Mouse (Mus musculus): ENCODE data around the gene Bfsp2. TPM values are rescaled to one million over a fixed set of nuclear protein-coding genes. Genes with fewer than 3 reads are reported as not detected.

Bfsp2 gene
- polyA plus RNA-seq (2016; fragmentation: Nextera tagmentation; extraction: Ambion mirVana) = 0.59 and 0.79 TPM in 2 replicates

DNA sequence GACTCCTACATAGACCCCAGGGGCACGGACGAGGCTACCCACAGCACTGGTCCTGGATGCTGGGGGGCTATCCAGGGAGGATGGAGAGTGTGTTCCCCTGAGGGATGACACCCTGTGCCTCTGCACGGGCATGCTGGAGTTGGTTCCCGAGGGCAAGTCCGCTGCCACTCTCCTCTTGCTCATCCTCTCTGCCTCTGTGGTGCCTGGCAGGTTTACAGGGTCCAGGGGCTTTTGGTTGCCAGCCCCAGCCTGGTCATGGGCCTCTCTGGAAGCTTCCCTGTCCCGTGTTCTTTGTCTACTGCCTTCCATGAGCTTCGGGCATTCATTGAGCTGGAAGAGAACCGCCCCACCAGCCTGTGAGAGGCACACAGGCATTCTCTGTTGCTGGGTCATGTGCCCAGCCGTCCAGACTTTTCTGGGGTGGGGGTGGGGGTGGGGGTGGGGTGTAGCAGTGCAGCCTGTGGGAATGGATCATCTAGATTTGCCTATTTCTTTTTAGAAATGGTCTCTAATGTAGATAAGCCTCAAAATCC lies at the start of gene Bfsp2:
Gene Bfsp2, minus strand, starts transcription at position 377 of the 533 bp plus-strand sequence.
- Histone ChIP-seq H3K27ac (peak within 1 kb of the TSS; percentile 76), H3K36me3 (replicated peaks) (no peaks in the 10 kb centered on the region), H3K4me1 (peaks cover 30% of the 10 kb centered on the region), H3K4me3 (no peak within 1 kb of the TSS), H3K9me3 (no peaks in the 10 kb centered on the region), H3K27me3 (ENCODE audit: poor library complexity, severe bottlenecking) (no peaks in the 10 kb centered on the region; the same call in 1 of the 2 replicates)
- WGBS = 81% methylated on average over 9 of the region's 9 CpGs
- DNase-seq (ENCODE audit: extremely low spot score, low spot score) = no peak

DNA sequence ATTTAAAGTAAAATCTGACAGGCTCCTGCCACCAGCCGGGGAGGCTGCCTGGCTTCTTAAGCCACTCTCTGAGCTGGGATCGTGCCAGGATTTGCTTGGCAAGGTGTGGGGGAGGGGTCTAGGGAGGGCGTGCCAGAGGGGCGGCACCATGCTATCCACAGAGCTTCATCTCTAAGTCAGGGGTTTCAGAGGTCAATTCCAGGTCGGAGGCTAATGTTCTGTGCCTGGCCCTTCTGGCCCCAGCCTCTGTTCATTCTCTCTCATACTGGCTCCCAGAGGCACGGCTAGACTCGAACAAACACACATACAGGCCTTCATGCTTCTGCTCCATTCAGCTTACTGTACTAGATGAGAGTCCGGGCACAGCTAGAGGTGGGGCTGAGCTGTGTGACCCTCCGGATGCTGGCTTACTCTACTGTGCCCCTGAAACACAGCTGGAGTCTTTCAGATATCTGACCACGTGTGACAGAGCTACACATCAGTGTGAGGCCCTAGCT lies 44.9 kb upstream of the Bfsp2 start:
- peak overlapping the region; percentile 73 for H3K27ac ChIP-seq
- 21% methylated on average over 10 of the region's 10 CpGs for WGBS
- peak overlapping the region; percentile 14; the same call in 1 of the 2 replicates for H3K4me3 ChIP-seq
- H3K9me3 ChIP-seq = no peaks in the 10 kb centered on the region
- no peak for DNase-seq (ENCODE audit: extremely low spot score, low spot score)
- H3K27me3 ChIP-seq (ENCODE audit: poor library complexity, severe bottlenecking) = no peaks in the 10 kb centered on the region
- peaks cover 32% of the 10 kb centered on the region for H3K4me1 ChIP-seq
- H3K36me3 ChIP-seq (replicated peaks) = no peaks in the 10 kb centered on the region

DNA sequence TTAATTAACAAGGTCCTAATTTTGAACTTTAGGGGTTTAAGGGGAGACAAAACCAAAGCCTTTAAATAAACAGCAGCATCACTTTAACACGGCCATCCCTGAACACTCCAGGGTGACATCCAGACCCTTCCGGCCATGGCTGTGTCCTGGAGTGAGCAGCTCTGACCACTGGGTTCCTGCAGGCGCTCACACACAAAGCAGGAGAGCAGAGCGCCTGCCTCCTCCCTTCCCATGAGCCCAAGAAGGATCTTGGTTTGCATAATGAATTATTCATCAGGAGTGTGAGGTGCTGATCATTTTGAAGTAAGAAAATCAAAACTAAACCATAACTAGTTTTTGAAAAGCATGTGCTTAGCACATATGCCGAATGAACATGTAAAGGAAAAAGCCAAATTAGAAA lies 44.4 kb upstream of the Bfsp2 start:
- H3K4me3 ChIP-seq = no peak overlapping the region
- 27% methylated on average over 5 of the region's 5 CpGs for WGBS
- H3K27ac ChIP-seq = peak overlapping the region; percentile 62
- no peaks in the 10 kb centered on the region for H3K27me3 ChIP-seq (ENCODE audit: poor library complexity, severe bottlenecking)
- no peak for DNase-seq (ENCODE audit: extremely low spot score, low spot score)
- H3K4me1 ChIP-seq = peaks cover 32% of the 10 kb centered on the region
- no peaks in the 10 kb centered on the region for H3K9me3 ChIP-seq
- no peaks in the 10 kb centered on the region for H3K36me3 ChIP-seq (replicated peaks)

DNA sequence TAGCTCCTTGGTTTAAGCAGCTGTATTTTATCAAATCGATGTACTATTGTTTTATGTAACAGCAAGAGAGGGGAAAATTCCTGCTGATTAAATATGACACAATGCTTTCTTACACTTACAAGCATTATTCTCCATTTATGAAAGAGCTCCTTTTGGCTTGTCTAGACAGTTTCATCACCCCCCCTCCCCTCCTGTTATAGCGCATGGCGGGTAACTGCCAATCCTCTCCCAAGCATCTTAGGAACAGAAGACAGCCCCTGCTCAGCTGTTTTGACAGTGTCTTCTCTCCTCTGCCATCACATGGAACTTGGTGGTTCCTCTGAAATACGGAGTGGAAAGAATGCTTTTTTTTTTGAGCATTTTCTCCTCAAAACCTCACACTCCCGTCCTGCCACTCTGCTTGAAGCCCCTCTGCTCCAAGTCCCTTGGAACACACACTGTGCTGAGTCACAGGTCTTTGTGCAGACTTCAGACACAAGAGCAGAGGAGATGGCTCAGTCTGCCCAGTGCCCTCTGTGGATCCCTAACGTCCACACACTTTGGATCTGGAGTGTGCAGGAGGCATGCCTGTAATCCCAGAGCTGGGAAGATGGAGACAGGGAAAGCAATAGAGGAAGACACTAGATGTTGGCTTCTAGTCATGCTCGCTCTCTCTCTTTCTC lies 43.7 kb upstream of the Bfsp2 start:
- Histone ChIP-seq H3K36me3 (replicated peaks) (no peaks in the 10 kb centered on the region), H3K4me3 (no peak overlapping the region), H3K27ac (peak overlapping the region; percentile 62), H3K4me1 (peaks cover 32% of the 10 kb centered on the region), H3K9me3 (peaks cover 3% of the 10 kb centered on the region), H3K27me3 (ENCODE audit: poor library complexity, severe bottlenecking) (no peaks in the 10 kb centered on the region)
- no peak for DNase-seq (ENCODE audit: extremely low spot score, low spot score)
- 67% methylated on average over 7 of the region's 7 CpGs for WGBS

DNA sequence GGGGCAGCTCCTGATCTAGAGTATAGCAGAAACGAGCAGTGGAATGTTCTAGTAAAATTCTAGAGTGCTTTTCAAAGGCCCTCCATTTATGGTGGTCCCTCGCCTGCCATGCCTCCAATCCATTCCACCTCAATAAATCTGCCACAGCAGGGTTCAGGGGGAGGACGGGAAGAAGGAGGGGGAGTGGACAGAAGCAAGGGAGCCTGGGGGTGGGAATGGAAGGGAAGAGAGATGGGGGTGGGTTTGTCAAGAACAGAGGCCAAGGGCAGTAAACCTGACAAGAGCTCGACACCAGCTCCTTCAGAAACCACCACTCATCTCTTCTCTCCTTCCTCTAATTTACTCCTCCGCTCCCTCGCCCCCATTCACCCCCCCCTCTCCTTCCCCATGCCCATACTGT lies 42.8 kb upstream of the Bfsp2 start:
- Histone ChIP-seq H3K9me3 (peaks cover 4% of the 10 kb centered on the region), H3K36me3 (replicated peaks) (no peaks in the 10 kb centered on the region), H3K27ac (no peak overlapping the region), H3K4me3 (no peak overlapping the region), H3K27me3 (ENCODE audit: poor library complexity, severe bottlenecking) (no peaks in the 10 kb centered on the region), H3K4me1 (peaks cover 32% of the 10 kb centered on the region)
- WGBS = 79% methylated on average over 6 of the region's 6 CpGs
- no peak for DNase-seq (ENCODE audit: extremely low spot score, low spot score)

DNA sequence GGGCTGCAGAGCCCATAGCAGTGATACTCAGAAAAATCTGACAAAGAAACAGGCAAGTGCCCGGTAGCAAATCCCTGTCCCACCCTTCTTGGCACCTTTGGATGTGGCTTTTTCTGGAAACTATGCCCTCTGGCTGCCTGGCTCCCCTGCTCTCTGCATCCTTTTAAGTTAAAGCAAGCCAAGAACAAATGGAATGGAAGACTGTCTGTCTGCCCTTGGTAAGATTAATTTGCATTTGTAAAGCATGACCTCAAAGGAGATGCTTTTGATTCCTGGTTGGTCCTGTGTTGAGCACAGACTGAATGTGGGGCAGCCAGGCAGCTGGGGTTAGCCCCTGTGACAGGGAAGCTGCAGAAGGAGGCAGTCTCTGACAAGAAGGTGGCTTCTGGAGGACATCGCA lies 33.7 kb upstream of the Bfsp2 start:
- WGBS = 79% methylated on average over 2 of the region's 2 CpGs

DNA sequence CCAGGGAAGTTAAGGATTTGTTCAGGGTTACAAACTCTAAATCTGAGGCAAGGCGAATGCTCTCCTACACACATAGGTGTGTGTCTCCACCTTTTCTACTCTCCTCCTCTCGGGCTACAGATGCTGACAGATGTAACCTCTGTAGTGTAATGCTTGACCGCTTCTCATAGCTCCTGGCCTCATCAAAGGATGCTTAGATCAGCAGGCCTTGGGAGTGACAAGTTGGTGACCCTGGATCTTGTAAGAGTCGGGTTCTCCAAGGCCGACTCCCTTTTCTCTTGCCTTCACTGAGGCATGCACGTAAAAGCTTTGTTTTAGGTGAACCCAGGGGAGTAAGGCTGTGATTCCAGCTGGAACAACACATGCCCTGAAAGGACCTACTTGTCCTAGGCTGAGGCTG lies 32.0 kb upstream of the Bfsp2 start:
- DNase-seq (ENCODE audit: extremely low spot score, low spot score) = no peak
- H3K27me3 ChIP-seq (ENCODE audit: poor library complexity, severe bottlenecking) = no peaks in the 10 kb centered on the region
- H3K4me1 ChIP-seq = peaks cover 11% of the 10 kb centered on the region
- 80% methylated on average over 6 of the region's 6 CpGs for WGBS
- no peak overlapping the region for H3K27ac ChIP-seq
- no peaks in the 10 kb centered on the region for H3K9me3 ChIP-seq
- H3K4me3 ChIP-seq = no peak overlapping the region
- H3K36me3 ChIP-seq (replicated peaks) = no peaks in the 10 kb centered on the region

More for the DNA sequence above, 33.7 kb upstream of the Bfsp2 start:
- H3K4me3 ChIP-seq = no peak overlapping the region
- no peaks in the 10 kb centered on the region for H3K36me3 ChIP-seq (replicated peaks)
- H3K27ac ChIP-seq = peak overlapping the region; percentile 65; the same call in 1 of the 2 replicates
- H3K27me3 ChIP-seq (ENCODE audit: poor library complexity, severe bottlenecking) = no peaks in the 10 kb centered on the region
- H3K4me1 ChIP-seq = peaks cover 11% of the 10 kb centered on the region
- H3K9me3 ChIP-seq = peaks cover 1% of the 10 kb centered on the region
- DNase-seq (ENCODE audit: extremely low spot score, low spot score) = no peak

DNA sequence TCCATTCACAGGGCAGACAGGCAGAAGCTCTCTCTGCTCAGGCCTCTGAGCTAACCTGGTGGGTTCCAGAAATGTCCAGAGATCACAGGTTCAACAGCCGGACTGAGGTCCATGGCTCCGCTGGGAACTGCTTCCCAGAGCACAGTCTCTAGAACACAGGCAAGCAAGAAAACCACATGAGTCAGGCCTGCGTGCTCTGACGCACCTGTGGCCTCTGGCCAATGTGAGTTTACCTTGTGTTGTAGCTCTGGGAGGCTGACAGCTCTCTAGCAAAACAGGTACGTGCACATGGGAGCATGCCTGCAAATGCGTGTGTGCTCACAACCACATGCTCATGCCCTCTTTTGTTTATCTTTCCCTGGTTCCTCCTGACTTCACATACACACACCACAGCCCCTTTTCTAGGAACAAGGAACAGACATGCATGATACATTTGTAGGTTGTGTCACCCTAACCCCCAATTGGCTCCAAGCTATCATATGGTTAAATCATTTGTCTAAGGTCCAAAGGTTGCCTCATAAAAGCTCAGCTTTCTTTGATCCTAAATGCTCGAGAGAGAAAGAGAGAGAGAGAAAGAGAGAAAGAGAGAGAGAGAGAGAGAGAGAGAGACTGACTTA lies 26.9 kb upstream of the Bfsp2 start:
- 81% methylated on average over 7 of the region's 7 CpGs for WGBS
- H3K36me3 ChIP-seq (replicated peaks) = 0 out of 2 replicates have a peak, but pooled peaks cover 2% of the 10 kb centered on the region

DNA sequence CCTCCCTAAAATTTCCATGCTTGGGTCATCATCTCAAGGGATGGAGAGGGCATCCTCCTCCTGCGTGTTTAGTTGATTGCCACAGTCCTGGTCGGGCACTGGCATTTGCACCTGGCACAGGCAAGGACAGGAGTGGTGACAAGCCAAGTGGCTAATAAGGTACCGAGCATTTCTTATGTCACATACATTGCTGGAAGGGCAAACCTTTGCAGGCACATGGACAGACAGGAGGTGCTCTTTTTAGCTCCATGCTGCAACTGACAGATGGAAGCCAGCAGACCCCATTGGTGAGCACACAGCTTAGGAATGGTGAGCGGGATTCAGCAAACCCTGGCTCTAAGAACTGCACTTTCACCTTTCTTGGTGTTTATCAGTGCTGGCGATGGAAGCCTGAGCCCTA lies 24.8 kb upstream of the Bfsp2 start:
- H3K4me3 ChIP-seq = no peak overlapping the region
- 84% methylated on average over 5 of the region's 5 CpGs for WGBS
- H3K27ac ChIP-seq = peak overlapping the region; percentile 30; the same call in 1 of the 2 replicates
- no peak for DNase-seq (ENCODE audit: extremely low spot score, low spot score)
- peaks cover 7% of the 10 kb centered on the region; the same call in 1 of the 2 replicates for H3K9me3 ChIP-seq
- 0 out of 2 replicates have a peak, but pooled peaks cover 2% of the 10 kb centered on the region for H3K36me3 ChIP-seq (replicated peaks)
- H3K4me1 ChIP-seq = peaks cover 45% of the 10 kb centered on the region
- peaks cover 15% of the 10 kb centered on the region for H3K27me3 ChIP-seq (ENCODE audit: poor library complexity, severe bottlenecking)

More for the DNA sequence above, 26.9 kb upstream of the Bfsp2 start:
- no peak overlapping the region for H3K4me3 ChIP-seq
- peaks cover 7% of the 10 kb centered on the region; the same call in 1 of the 2 replicates for H3K9me3 ChIP-seq
- peaks cover 7% of the 10 kb centered on the region; the same call in 1 of the 2 replicates for H3K27me3 ChIP-seq (ENCODE audit: poor library complexity, severe bottlenecking)
- peaks cover 35% of the 10 kb centered on the region for H3K4me1 ChIP-seq
- peak overlapping the region; percentile 25; the same call in 1 of the 2 replicates for H3K27ac ChIP-seq
- DNase-seq (ENCODE audit: extremely low spot score, low spot score) = no peak

DNA sequence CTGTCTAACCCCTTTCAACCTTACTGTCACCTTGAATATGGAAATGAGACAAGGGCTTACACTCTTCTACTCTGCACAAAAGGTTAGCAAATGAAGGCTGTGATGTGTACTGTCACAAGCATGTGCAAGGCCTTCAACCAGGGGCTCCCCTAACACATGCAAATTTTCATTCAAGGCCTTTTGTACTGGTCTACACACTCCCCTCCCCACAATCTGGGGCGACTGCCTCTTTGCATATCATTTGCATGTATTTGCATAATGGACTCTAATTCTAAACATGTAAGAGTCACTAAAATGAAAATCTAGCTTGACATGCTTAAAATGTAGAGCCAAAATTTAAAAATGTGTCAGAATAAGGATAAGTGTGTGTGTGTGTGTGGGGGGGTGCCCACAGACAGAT lies 24.4 kb upstream of the Bfsp2 start:
- H3K9me3 ChIP-seq = peaks cover 7% of the 10 kb centered on the region; the same call in 1 of the 2 replicates
- peaks cover 18% of the 10 kb centered on the region for H3K27me3 ChIP-seq (ENCODE audit: poor library complexity, severe bottlenecking)
- H3K36me3 ChIP-seq (replicated peaks) = 0 out of 2 replicates have a peak, but pooled peaks cover 2% of the 10 kb centered on the region
- 81% methylated on average over 1 of the region's 1 CpGs for WGBS
- H3K27ac ChIP-seq = no peak overlapping the region; the same call in 1 of the 2 replicates
- DNase-seq (ENCODE audit: extremely low spot score, low spot score) = no peak
- H3K4me1 ChIP-seq = peaks cover 48% of the 10 kb centered on the region
- H3K4me3 ChIP-seq = no peak overlapping the region

DNA sequence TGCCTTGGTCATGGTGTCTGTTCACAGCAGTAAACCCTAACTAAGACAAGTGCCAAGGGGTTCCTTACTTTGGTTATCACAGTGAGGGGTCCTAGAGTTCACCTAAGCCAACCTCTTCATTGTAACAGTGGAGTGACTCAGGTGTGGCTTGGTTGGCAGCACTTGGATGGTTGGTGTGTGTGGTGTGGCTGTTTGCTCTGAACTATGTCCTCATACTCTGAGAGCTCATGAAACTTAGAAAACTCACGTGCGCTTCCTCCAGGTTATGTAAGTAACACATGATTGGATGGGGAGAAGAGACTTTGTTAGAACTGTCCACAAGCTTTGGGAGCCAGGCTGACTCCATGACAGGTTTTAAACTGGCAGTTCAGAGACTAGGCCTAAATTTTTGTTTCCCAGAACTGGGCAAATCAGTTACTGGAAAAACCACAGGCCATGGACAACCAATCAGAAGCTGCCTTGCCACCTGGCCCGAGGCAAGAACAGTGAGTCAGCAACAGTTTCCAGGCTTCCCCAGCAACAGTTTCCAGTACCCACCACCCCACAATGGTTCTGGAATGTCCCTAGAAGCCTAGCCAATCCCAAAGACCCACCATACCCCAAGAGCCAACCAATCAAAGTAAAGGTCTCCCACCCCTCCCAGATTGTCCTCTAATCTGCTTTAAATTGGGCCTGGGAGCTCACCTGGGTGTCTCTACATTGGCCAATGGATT lies 23.5 kb upstream of the Bfsp2 start:
- no peak for DNase-seq (ENCODE audit: extremely low spot score, low spot score)
- peaks cover 7% of the 10 kb centered on the region; the same call in 1 of the 2 replicates for H3K9me3 ChIP-seq
- peaks cover 4% of the 10 kb centered on the region; the same call in 1 of the 2 replicates for H3K36me3 ChIP-seq (replicated peaks)
- 98% methylated on average over 3 of the region's 3 CpGs for WGBS
- H3K27ac ChIP-seq = no peak overlapping the region
- peaks cover 54% of the 10 kb centered on the region for H3K4me1 ChIP-seq
- H3K27me3 ChIP-seq (ENCODE audit: poor library complexity, severe bottlenecking) = peaks cover 27% of the 10 kb centered on the region
- H3K4me3 ChIP-seq = no peak overlapping the region

DNA sequence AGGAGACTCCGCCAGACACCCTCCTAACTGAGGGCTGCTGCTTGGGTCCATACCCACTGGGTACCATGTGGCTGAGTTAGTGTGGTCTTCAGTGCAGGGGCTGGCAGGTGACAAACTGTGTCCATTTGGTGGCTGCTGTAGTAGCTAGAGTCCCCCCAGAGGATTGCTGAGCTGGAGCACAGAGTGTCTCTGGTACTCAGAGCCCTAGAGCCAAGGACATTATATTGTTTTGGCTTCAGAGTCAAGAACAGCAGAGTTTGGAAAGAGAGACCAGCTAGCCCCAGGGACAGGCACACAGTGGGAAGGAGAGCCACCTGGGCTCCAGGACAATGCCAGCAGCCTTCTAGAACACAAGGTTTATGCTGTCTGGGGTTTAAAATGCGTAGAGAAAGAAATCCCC lies 22.4 kb upstream of the Bfsp2 start:
- 82% methylated on average over 2 of the region's 2 CpGs for WGBS
- peaks cover 4% of the 10 kb centered on the region; the same call in 1 of the 2 replicates for H3K36me3 ChIP-seq (replicated peaks)
- peaks cover 54% of the 10 kb centered on the region for H3K4me1 ChIP-seq
- peaks cover 7% of the 10 kb centered on the region; the same call in 1 of the 2 replicates for H3K9me3 ChIP-seq
- no peak for DNase-seq (ENCODE audit: extremely low spot score, low spot score)
- H3K27ac ChIP-seq = peak overlapping the region; percentile 66; the same call in 1 of the 2 replicates
- H3K4me3 ChIP-seq = 0 out of 2 replicates have a peak overlapping the region, but pooled peaks have one; percentile 14
- H3K27me3 ChIP-seq (ENCODE audit: poor library complexity, severe bottlenecking) = peaks cover 27% of the 10 kb centered on the region

Measured in forebrain, embryonic 10.5 days (tissue).